Mouse (Mus musculus) heart, embryonic 14.5 days (tissue): ENCODE data around the gene Sirpa. TPM values are rescaled to one million over a fixed set of nuclear protein-coding genes. Genes with fewer than 3 reads are reported as not detected.

Source experiments
- ATAC-seq: fragments of 200-750 bp; cut with Nextera tagmentation; 2 replicates; pipeline ENCODE4 v1.8.0; 2017; ENCODE audit warnings: low read depth, moderate TSS enrichment; ENCODE audit not compliant: insufficient number of reproducible peaks, insufficient read depth, low FRiP score
- H3K27ac ChIP-seq, 2 experiments: fragments of 200-500 bp in 1 of 2; fragments of 300-500 bp in 1 of 2; sonication (generic) in 1 of 2; replicated peaks in 1 of 2; 2 replicates each; pipeline ENCODE4 v1.5.1; 2012 to 2014; ENCODE audit warnings: low read depth in 2 of 2, low read length in 2 of 2, control low read depth in 1 of 2, mild to moderate bottlenecking in 1 of 2, mixed read lengths in 1 of 2; ENCODE audit not compliant: control insufficient read depth in 1 of 2, insufficient read depth in 1 of 2
- H3K27me3 ChIP-seq: fragments of 300-500 bp; sonication (generic); 2 replicates; pipeline ENCODE4 v1.6.1; 2014; ENCODE audit warnings: mild to moderate bottlenecking, low read length, control low read depth; ENCODE audit not compliant: control insufficient read depth, insufficient read depth
- H3K36me3 ChIP-seq: fragments of 300-500 bp; sonication (generic); 2 replicates; pipeline ENCODE4 v1.6.1; 2014; ENCODE audit warnings: mild to moderate bottlenecking, control low read depth, low read length, mixed read lengths; ENCODE audit not compliant: control insufficient read depth, insufficient read depth
- H3K4me1 ChIP-seq, 2 experiments: fragments of 200-500 bp in 1 of 2; fragments of 300-500 bp in 1 of 2; sonication (generic) in 1 of 2; 2 replicates each; pipeline ENCODE4 v1.6.1; 2012 to 2014; ENCODE audit warnings: low read length in 2 of 2, control low read depth in 1 of 2, mixed read lengths in 1 of 2; ENCODE audit not compliant: control insufficient read depth in 2 of 2, insufficient read depth in 2 of 2
- H3K4me2 ChIP-seq: fragments of 300-500 bp; sonication (generic); 2 replicates; pipeline ENCODE4 v1.6.1; 2014; ENCODE audit warnings: mild to moderate bottlenecking, low read length
- H3K4me3 ChIP-seq, 2 experiments: fragments of 200-500 bp in 1 of 2; fragments of 300-500 bp in 1 of 2; sonication (generic) in 1 of 2; 2 replicates each; pipeline ENCODE4 v1.5.1; 2012 to 2014; ENCODE audit warnings: low read length in 2 of 2, mild to moderate bottlenecking in 2 of 2, control low read depth in 1 of 2, low read depth in 1 of 2, moderate library complexity in 1 of 2; ENCODE audit not compliant: control insufficient read depth in 1 of 2, insufficient read depth in 1 of 2
- H3K9ac ChIP-seq: fragments of 300-500 bp; sonication (generic); 2 replicates; pipeline ENCODE4 v1.6.1; 2014; ENCODE audit warnings: mild to moderate bottlenecking, low read length
- H3K9me3 ChIP-seq: fragments of 300-500 bp; sonication (generic); 2 replicates; pipeline ENCODE4 v1.6.1; 2016; ENCODE audit warnings: low read length, control low read depth; ENCODE audit not compliant: control insufficient read depth
- WGBS: fragments of 180-500 bp; shearing (Covaris S2); extraction: QIAGEN DNeasy Blood & Tissue Kit; methylation state at CpG from one replicate; pipeline ENCODE4 v1.1.7; 2014; 5-methylcytosine and 5-hydroxymethylcytosine counted together
- polyA plus RNA-seq: library from polyadenylated mRNA; unstranded; fragments of >200 nt; fragmentation: Nextera tagmentation; extraction: Ambion mirVana; gene quantifications from 2 replicates; pipeline ENCODE4 v1.2.1, GENCODE M21; 2014

The Sirpa gene
- polyA plus RNA-seq, 1 experiment from 2014 or later = 19.8 TPM

GRCm38 (mm10) chr2:129601059-129601650 lies 8.5 kb downstream of the Sirpa start:
- Histone ChIP-seq H3K27ac (no peak overlapping the region), H3K4me2 (no peak overlapping the region), H3K9ac (no peak overlapping the region), H3K9me3 (no peaks in the 10 kb centered on the region), H3K4me3 (no peak overlapping the region), H3K4me1 (peaks cover 30 to 57% of the 10 kb centered on the region in 2 experiments), H3K36me3 (no peaks in the 10 kb centered on the region), H3K27me3 (no peaks in the 10 kb centered on the region)
- no peak for ATAC-seq
- 79% methylated on average over 1 of the region's 1 CpGs for WGBS

GRCm38 (mm10) chr2:129601894-129602663 lies 9.4 kb downstream of the Sirpa start:
- no peak for ATAC-seq
- no peak overlapping the region for H3K4me3 ChIP-seq
- H3K4me2 ChIP-seq = no peak overlapping the region
- H3K27ac ChIP-seq = no peak overlapping the region
- no peaks in the 10 kb centered on the region for H3K36me3 ChIP-seq
- no peak overlapping the region for H3K9ac ChIP-seq
- H3K4me1 ChIP-seq = peaks cover 28 to 59% of the 10 kb centered on the region in 2 experiments
- no peaks in the 10 kb centered on the region for H3K27me3 ChIP-seq
- WGBS = 81% methylated on average over 10 of the region's 10 CpGs
- no peaks in the 10 kb centered on the region for H3K9me3 ChIP-seq

DNA sequence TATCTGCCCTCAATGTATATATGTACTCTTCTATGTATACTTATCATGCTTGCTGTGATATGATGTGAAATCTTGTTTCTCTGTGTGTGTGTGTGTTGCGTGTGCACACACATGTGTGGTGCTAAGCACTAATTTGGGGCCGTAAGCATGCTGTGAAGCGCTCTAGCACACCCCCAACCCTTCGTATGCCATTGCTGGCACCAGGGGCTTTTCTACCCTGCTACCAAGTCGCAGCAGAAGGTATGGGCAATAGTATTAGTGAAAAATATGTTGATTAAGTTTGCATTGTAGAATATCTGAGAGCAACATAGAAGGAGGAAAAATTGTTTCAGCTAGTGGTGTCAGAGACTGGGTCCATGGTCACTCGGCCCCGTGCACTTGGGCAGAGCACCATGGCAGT lies 10.2 kb downstream of the Sirpa start:
- H3K4me1 ChIP-seq = peaks cover 26 to 52% of the 10 kb centered on the region in 2 experiments
- H3K9me3 ChIP-seq = no peaks in the 10 kb centered on the region
- ATAC-seq = no peak
- no peak overlapping the region for H3K4me2 ChIP-seq
- no peak overlapping the region for H3K27ac ChIP-seq
- no peaks in the 10 kb centered on the region for H3K36me3 ChIP-seq
- H3K9ac ChIP-seq = no peak overlapping the region
- 94% methylated on average over 7 of the region's 7 CpGs for WGBS
- H3K4me3 ChIP-seq = no peak overlapping the region
- H3K27me3 ChIP-seq = no peaks in the 10 kb centered on the region

DNA sequence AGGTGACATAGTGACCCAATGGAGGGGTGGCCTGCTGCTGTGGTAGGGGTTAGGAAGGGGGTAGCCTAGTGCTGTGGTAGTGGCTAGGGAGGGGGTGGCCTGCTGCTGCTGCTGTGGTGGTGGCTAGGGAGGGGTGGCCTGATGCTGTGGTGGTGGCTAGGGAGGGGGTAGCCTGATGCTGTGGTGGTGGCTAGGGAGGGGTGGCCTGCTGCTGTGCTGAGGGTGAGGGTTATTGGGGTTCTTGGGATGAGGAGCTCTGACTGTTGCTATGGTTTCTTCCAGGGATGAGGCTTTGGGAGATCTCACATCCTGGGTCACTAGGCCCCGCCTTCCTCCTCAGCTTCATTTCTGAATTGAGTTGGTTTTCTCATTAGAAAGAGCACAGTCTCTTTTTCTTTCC lies 10.9 kb downstream of the Sirpa start:
- WGBS = 100% methylated on average over 1 of the region's 1 CpGs
- no peaks in the 10 kb centered on the region for H3K9me3 ChIP-seq
- H3K27me3 ChIP-seq = no peaks in the 10 kb centered on the region
- ATAC-seq = peak; percentile 81
- H3K4me2 ChIP-seq = no peak overlapping the region
- H3K4me3 ChIP-seq = no peak overlapping the region
- no peak overlapping the region for H3K9ac ChIP-seq
- peaks cover 4% of the 10 kb centered on the region; the same call in 1 of the 2 replicates for H3K36me3 ChIP-seq
- no peak overlapping the region for H3K27ac ChIP-seq
- peaks cover 19 to 45% of the 10 kb centered on the region in 2 experiments for H3K4me1 ChIP-seq

DNA sequence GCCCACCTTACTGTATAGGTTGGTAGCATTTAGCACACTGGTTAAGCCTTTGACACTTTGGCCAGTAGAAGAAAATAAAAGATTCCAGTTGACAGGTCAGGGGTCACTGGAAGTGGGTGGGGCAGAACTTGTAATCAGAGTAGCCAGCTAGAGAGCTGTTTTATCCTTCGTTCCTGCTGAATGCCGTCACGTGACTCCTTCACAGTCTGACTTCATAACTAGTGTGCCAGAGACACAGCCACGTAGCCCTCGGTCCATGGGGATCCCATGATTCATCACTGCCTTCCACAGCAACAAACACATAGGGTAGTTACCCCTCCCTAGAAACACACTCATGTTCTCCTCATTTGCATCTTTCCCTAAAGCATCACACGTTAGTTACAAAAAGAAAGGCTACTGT lies 11.4 kb downstream of the Sirpa start:
- Histone ChIP-seq H3K4me2 (0 out of 2 replicates have a peak overlapping the region, but pooled peaks have one; percentile 2), H3K4me1 (peaks cover 17 to 40% of the 10 kb centered on the region in 2 experiments), H3K4me3 (no peak overlapping the region), H3K36me3 (peaks cover 7% of the 10 kb centered on the region; the same call in 1 of the 2 replicates), H3K9me3 (no peaks in the 10 kb centered on the region), H3K27ac (no peak overlapping the region; a peak in 1 of 4 replicates), H3K9ac (no peak overlapping the region), H3K27me3 (no peaks in the 10 kb centered on the region)
- ATAC-seq = no peak
- 16% methylated on average over 6 of the region's 6 CpGs for WGBS

DNA sequence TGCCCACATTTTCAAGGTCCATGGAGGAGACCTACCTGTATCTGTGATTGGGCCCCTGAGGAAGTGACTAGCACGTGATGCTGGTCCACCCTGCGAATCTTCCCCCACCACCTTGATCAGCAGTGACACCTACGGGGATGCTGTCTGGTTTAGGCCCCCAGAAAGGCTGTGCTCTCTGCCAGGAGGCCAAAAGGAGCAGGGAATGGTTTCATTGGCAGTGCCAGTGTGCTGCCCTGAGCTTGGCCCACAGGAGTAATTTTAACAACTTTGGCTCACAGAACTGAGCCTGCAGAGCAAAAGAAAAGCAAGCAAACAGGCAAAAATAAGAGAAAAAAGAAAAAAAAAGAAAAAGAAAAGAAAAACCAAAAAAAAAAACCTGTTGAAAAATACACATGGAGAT lies 13.2 kb downstream of the Sirpa start:
- Histone ChIP-seq H3K4me2 (no peak overlapping the region), H3K9me3 (no peaks in the 10 kb centered on the region), H3K4me1 (peaks cover 11 to 31% of the 10 kb centered on the region in 2 experiments), H3K4me3 (no peak overlapping the region), H3K9ac (no peak overlapping the region), H3K36me3 (peaks cover 20% of the 10 kb centered on the region), H3K27me3 (no peaks in the 10 kb centered on the region), H3K27ac (no peak overlapping the region)
- 73% methylated on average over 3 of the region's 3 CpGs for WGBS
- ATAC-seq = no peak

DNA sequence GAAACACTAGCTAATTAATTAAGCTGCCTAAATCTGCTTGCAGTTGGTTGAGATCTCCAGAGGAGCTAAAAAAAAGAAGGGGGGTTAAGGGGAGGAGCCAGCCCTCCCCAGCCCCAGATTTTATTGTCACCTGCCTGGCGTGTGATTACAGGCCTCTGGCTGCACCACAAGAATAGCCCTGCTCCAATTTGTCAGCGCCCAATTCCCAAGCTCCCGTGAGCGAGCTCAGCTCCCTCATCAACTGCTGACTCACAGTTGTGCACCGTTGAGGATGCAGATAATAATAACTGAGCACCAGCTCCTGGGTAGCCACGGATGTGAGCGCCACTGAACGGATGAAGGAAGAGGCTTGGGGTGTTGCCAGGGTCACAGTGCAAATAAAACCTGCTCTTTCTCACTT lies 13.6 kb downstream of the Sirpa start:
- H3K4me3 ChIP-seq = no peak overlapping the region
- H3K27ac ChIP-seq = no peak overlapping the region; a peak in 1 of 4 replicates
- peaks cover 24% of the 10 kb centered on the region for H3K36me3 ChIP-seq
- no peak for ATAC-seq
- no peak overlapping the region for H3K4me2 ChIP-seq
- H3K9ac ChIP-seq = no peak overlapping the region
- no peaks in the 10 kb centered on the region for H3K9me3 ChIP-seq
- H3K27me3 ChIP-seq = no peaks in the 10 kb centered on the region
- H3K4me1 ChIP-seq = peaks cover 7 to 28% of the 10 kb centered on the region in 2 experiments
- WGBS = 10% methylated on average over 8 of the region's 8 CpGs
